Mouse (Mus musculus) adrenal gland, postnatal 10 days (tissue): ENCODE results near the gene Cdkn1c. TPM values are rescaled to one million over a fixed set of nuclear protein-coding genes. Genes with fewer than 3 reads are reported as not detected.

Experiments used
- DNase-seq: peaks from one replicate; pipeline ENCODE4 v3.0.0; 2021; ENCODE audit warnings: mixed read lengths
- total RNA-seq, 2 experiments: library from RNA; stranded (reverse); gene quantifications; 2 replicates each; pipeline ENCODE4 v1.2.3; 2021

Gene Cdkn1c
- total RNA-seq, 2 experiments from 2014 or later = 386 to 453 TPM

DNA sequence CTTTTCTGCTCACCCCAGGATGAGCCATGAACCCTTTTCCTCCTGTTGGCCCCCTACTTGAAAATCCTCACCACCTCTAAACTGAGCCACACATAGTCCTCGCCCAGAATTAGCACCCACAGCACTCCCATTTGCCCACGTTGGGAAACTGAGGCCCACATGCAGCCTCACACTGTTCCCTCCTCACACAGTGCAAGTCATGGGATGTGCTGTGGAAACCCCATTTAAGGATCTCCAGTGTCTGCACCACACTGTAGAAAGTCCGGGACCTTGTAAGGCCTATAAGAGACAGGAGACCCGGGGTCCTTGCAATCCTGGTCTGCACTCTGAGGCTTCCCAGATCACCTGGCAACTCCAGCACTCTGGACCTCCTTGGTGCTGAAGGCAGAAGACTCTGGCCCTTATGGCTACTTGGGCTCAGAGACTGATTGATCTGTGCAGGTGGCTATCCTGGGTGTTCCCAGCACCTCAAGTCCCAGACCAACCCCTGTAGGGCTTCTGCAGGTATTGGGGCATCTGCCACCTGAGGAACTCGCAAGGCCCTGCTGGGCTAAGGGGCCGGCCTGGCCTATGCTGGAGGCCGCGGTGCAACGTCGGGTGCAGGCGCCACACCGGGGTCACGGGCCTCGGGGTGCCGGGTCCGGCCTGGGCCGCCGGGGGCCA, 23.5 kb downstream of the Cdkn1c start:
- no peak for DNase-seq

DNA sequence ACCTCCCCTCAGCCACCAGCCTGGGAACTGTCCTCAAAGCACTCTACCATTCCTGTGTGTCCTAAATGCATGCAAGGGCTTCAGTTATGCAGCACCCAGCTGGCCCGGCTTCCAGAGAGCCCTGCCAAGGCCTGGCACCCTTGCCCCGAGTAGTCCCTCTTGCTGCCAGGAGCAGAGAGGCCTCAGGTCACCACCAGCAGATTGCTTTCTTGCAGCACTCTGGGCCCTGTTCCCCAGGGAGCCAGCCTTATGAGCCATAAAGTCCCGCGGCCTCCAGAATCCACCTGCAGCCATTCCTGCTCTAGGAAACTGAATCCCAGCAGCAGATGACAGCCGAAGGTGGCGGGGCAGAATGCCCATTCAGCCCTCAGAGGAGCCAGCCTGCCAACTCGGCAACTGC, 27.5 kb downstream of the Cdkn1c start:
- peak; percentile 81 for DNase-seq

DNA sequence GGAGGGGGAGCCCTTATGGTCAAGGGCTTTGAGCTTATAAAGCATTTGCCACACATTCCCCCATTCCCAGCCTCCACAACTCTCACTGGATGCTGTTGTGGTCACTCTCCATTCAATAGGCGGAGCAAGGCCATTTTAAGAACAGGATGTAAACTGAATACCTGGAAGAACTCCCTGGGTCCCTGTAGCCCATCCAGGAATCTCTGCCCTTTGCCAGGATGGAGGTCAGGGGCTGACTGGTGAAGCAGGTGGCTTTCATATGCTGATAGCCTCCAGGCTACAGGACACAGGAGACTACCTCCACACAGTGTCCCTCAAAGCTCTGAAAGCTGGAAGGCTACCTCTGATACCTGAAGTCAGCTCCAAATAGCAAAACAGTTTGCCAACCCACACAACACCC, 28.2 kb downstream of the Cdkn1c start:
- DNase-seq = no peak

DNA sequence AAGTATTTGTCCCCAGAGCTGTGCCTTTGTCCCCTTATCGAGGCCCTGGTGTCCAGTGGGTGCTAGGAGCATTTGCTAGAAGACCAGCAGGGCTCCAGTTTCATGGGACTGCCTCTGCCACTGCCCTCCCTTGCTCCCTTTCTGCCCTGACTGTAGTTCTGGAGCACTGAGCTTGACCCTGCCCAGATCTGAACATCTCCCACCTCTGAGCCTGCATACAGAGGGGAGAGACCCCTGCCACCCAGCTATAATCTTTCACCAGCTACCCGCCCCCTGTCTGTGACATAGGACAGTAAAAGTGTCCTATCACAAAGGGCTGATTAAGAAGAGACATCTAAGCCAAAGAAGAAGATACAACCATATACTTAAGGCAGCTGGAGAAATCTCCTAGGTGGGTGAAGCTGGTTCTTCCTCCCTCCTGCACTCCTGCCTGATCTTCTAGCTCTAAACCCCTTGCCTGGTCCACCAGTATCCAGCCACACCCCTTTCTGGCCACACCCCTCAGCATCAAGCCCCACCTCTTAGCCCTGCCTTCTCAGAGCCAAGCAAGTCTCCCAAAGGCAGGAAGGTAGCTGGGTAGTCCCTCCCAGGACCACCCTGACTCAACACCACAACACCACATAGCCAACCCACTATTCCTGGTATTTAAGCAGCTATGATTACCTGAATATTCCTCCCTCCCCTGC, 31.9 kb downstream of the Cdkn1c start:
- DNase-seq = no peak

DNA sequence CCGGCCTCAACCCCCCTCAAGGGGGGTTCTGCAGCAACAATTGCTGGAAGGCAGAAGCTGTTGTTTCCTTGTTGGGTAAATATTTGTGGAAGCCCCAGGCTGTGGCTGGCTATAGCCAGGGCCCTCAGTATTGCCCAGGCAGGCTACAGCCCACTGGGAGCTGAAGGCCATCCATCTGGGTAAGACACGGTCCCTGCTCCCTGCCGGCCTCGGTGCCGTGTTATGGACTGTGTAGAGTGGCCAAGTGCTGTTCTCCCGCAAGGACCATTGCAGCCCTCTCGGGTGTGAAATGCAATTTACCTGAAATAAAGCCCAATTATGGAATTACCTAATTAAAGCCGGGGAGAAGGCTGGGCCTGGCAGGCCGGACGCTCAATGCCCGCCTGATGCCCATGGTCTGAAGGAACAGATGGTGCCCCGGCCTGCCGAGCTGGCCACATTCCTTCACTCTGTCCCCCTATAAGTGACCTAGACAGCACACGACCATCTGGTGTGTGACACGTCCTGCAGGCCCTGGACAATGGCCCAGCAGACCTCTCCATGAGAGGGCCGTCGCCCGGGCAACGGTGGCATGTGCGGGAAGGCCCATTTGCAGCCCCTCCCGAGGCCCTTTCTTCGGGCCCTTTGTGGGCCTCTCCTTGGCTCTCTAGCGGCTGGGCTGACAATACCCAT, 32.6 kb downstream of the Cdkn1c start:
- no peak for DNase-seq

DNA sequence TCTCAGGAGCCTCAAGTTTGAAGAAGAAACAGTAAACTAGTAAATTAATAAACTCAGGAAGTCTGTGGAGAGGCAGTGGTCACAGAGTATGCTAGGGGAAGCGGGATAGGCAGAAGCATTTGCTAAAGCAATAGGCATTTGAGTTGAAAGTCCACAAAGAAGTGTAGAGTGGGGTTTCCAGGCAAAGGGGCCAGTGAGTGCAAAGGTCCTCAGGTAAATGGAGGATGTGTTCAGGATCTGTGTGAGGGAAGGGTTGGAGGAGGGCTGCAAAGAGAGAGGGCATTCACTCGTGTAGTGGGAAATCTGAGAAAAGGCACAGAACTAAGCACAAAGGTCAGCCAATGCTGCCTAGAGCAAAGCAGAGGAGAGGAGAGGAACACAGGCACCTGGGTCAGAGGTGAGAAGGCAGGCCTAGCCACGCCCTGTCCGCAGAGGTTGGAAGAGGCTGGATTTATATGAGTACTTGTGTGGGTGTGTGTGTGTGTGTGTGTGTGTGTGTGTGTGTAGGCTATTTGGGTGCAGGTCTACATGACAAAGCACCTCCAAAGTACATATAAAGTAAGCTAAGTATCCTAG, 41.2 kb downstream of the Cdkn1c start:
- DNase-seq = no peak

DNA sequence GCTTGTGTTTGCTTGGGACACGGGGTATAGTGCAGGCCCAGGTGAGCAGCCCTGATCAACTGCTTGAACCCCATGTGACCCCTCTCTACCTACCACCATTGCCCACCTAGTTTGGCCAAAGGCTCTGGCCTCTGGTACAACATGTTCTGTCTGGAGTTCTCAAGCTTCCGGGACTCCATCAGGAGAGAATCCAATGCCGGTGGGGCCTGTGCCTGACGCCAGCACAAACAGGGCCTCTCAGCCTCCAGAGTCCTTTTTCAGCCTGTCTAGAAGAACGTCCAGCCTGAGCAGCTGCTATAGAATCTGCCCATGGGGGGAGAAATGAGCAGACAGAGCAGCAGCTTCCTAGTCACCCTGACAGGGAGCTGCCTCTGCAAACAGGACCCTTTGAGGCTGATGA, 43.0 kb downstream of the Cdkn1c start:
- DNase-seq = no peak

DNA sequence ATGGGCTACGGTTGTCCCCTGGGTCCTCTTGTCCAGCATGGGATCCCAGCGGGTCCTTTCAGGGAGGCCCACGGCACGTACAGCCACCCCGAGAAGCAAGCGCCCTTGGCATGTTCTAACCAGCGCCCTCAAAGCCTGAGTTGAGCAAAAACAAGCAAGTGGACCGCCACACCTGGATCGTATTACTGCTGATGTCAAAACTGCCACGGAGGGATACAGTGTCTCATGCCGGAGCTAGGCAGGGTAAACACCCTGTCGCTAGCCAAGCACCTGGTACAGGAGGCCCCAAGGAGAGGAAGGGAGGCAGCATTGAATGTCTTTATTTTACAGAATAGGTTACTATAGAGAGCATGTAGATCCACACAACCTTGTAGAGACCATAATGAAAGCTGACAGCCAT, 44.4 kb downstream of the Cdkn1c start:
- DNase-seq = no peak

DNA sequence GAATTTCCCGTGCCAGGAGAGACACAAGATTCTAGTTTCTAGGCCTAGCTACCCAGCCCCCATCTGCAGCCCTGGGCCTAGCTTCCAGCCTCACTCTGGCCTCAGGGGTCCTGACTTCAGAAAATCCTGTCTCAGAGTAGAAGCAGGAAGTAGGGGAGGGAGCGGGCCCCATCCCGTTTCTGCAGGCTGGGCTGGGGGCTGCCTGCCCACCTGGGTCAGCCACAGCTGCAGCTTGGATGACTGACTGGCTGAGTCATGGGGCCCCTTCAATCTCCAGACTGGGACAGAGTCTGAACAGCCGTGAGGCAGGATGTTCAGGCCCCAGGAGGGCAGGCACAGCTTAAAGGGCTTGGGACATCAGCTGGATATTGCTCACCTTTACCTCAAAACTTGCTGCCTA, 45.8 kb downstream of the Cdkn1c start:
- DNase-seq = no peak

DNA sequence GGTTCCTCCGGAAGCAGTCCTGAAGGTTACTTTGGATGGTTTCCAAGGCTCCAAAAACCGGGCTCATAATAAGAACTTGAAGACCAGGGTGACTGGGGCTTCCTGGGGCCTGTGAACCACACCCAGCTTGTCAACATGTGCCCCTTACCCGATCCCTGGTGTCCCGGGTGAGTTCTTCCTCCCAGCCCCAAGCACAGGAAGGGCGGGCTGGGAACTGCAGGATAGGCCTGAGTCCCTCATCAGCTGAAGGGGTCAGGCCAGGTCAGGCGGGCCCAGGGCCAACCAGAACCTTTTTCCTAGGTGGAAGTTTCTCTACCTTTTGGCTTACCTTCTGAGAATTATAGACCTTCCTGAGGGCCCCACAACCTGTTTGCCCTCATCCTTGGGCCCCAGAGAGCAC, 48.2 kb downstream of the Cdkn1c start:
- DNase-seq = no peak

DNA sequence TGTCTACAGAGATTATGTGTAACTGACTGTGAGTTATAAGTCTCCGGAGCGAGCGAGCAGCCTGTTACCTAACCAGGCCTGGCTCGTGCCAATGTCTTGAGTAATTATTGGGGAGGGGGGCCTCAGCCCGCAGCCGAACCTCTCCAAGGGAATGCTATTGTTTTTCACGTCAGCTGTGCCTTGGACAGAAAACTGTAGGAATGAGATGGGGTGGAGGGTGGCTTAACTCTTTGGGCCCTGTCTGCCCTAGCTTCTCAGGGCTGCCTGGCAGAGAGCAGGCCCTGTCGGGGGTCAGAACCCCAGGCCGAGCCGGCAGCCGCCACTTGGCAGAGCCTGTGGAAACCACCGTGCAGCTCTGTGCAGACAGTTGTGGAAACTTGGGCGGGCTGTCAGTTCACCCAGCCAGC, 52.2 kb downstream of the Cdkn1c start:
- DNase-seq = peak; percentile 70

Other genes with a start within 250 kb of the Cdkn1c start
- 10 to 100 TPM in 1 of 2 experiments, 1 to 10 TPM in 1; 6.5 to 15.0 TPM for gene Slc22a18, start 12.7 kb upstream of the Cdkn1c start, total RNA-seq
- gene Phlda2, start 42.1 kb upstream of the Cdkn1c start, total RNA-seq = under 1 TPM in 1 of 2 experiments, not detected in 1; 0.82 TPM
- gene Nap1l4, start 88.1 kb upstream of the Cdkn1c start, total RNA-seq = 100 to 1,000 TPM; 135 to 153 TPM
- gene Cars, start 139.0 kb upstream of the Cdkn1c start, total RNA-seq = 10 to 100 TPM; 38.7 to 56.6 TPM
- gene Tnfrsf26, start 167.7 kb upstream of the Cdkn1c start, total RNA-seq = 1 to 10 TPM; 1.1 to 1.5 TPM
- gene Tnfrsf22, start 188.6 kb upstream of the Cdkn1c start, total RNA-seq = 1 to 10 TPM; 5.2 to 7.0 TPM
- 1 to 10 TPM; 2.4 to 3.0 TPM for gene Tnfrsf23, start 224.8 kb upstream of the Cdkn1c start, total RNA-seq